In the genomic region with DNA sequence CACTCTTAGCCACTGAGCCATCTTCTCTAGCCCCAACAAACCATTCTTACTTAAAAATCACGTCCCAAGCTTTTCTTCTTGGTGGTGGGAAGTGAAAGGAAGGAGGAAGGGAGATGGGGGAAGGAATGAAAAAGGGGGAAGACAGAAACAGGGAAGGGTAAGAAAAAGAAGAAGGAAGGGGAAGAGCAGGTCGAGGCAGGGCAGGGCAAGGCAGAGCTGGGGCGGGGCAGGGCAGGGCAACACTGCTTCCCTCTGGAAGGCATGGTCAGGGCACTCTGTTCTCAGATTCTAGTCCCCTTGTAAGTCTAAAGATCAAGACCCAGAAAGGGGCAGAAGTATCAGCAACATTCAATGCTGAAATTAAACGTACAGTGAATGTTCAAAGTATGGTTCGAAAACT, we compare ENCODE assay signal across 15 mouse cellular contexts.
"Had no signal": no experiment of that assay in that cellular context is flagged by ENCODE, and none has a peak within 500 bp of the region (broad histone marks: within the 10 kb centered on the region; RNA-seq: fewer than 3 reads in every experiment).

No protein-coding gene starts in this region.

- H3K4me3 ChIP-seq: megakaryocyte, embryonic 14.5 days; midbrain, embryonic 13.5 days; midbrain, embryonic 15.5 days; neural tube, embryonic 12.5 days had no signal

- H3K27ac ChIP-seq: liver, embryonic 14.5 days; midbrain, embryonic 13.5 days; midbrain, embryonic 15.5 days; neural tube, embryonic 12.5 days had no signal

- DNase-seq: lung, adult 18-20 months; lung, embryonic 14.5 days; lung, postnatal 10 days; lung, postnatal 36 days; right cerebral cortex, postnatal 14 days; spleen, adult 18-20 months; thymus, adult 18-20 months; thymus, postnatal 14 days; thymus, postnatal 36 days had no signal

- H3K9me3 ChIP-seq: midbrain, embryonic 13.5 days; midbrain, embryonic 15.5 days; neural tube, embryonic 12.5 days had no signal

- H3K9ac ChIP-seq: liver, embryonic 14.5 days; lung, embryonic 14.5 days; midbrain, embryonic 13.5 days; midbrain, embryonic 15.5 days; neural tube, embryonic 12.5 days had no signal

- ATAC-seq: midbrain, embryonic 13.5 days; midbrain, embryonic 15.5 days had no signal

- H3K4me2 ChIP-seq: lung, embryonic 14.5 days; midbrain, embryonic 11.5 days; midbrain, embryonic 13.5 days; midbrain, embryonic 15.5 days; neural tube, embryonic 12.5 days had no signal

- H3K27me3 ChIP-seq: megakaryocyte, embryonic 14.5 days; midbrain, embryonic 13.5 days; midbrain, embryonic 15.5 days; neural tube, embryonic 12.5 days had no signal

- H3K36me3 ChIP-seq: midbrain, embryonic 13.5 days; midbrain, embryonic 15.5 days; neural tube, embryonic 12.5 days had no signal
